Mouse (Mus musculus) heart, embryonic 16.5 days (tissue): Measurements from ENCODE around the gene Igfbp5. TPM values are rescaled to one million over a fixed set of nuclear protein-coding genes. Genes with fewer than 3 reads are reported as not detected.

Experiments
- ATAC-seq: fragments of 200-750 bp; cut with Nextera tagmentation; replicated peaks from 2 replicates; pipeline ENCODE4 v1.8.0; 2017; ENCODE audit warnings: moderate number of reproducible peaks; ENCODE audit not compliant: insufficient read depth, low FRiP score; ENCODE audit errors: extremely low read depth
- H3K27ac ChIP-seq: fragments of 300-500 bp; sonication (generic); 2 replicates; pipeline ENCODE4 v1.5.1; 2014; ENCODE audit warnings: mild to moderate bottlenecking, low read length, control low read depth, moderate library complexity
- H3K27me3 ChIP-seq: fragments of 300-500 bp; sonication (generic); 2 replicates; pipeline ENCODE4 v1.6.1; 2014; ENCODE audit warnings: low read length, mixed read lengths; ENCODE audit not compliant: control insufficient read depth, insufficient read depth
- H3K36me3 ChIP-seq: fragments of 300-500 bp; sonication (generic); 2 replicates; pipeline ENCODE4 v1.6.1; 2014; ENCODE audit not compliant: control insufficient read depth, insufficient read depth
- H3K4me1 ChIP-seq: fragments of 300-500 bp; sonication (generic); 2 replicates; pipeline ENCODE4 v1.6.1; 2014; ENCODE audit warnings: low read length, mixed read lengths; ENCODE audit not compliant: control insufficient read depth, insufficient read depth
- H3K4me2 ChIP-seq: fragments of 300-500 bp; sonication (generic); 2 replicates; pipeline ENCODE4 v1.6.1; 2014; ENCODE audit warnings: low read depth, mild to moderate bottlenecking, control low read depth, low read length
- H3K4me3 ChIP-seq: fragments of 300-500 bp; sonication (generic); 2 replicates; pipeline ENCODE4 v1.5.1; 2014; ENCODE audit warnings: mild to moderate bottlenecking, control low read depth, low read length
- H3K9ac ChIP-seq: fragments of 300-500 bp; sonication (generic); 2 replicates; pipeline ENCODE4 v1.6.1; 2014; ENCODE audit warnings: low read length, control low read depth
- H3K9me3 ChIP-seq: fragments of 300-500 bp; sonication (generic); replicated peaks from 2 replicates; pipeline ENCODE4 v1.6.1; 2016; ENCODE audit warnings: low read length; ENCODE audit not compliant: control insufficient read depth
- WGBS: fragments of 180-500 bp; shearing (Covaris S2); extraction: QIAGEN DNeasy Blood & Tissue Kit; methylation state at CpG from one replicate; pipeline ENCODE4 v1.1.7; 2014; 5-methylcytosine and 5-hydroxymethylcytosine counted together
- polyA plus RNA-seq: library from polyadenylated mRNA; unstranded; fragments of >200 nt; fragmentation: Nextera tagmentation; extraction: Ambion mirVana; gene quantifications from 2 replicates; pipeline ENCODE4 v1.2.1, GENCODE M21; 2015

The Igfbp5 gene
- polyA plus RNA-seq, 1 experiment from 2014 or later: 65.1 TPM

- H3K36me3 ChIP-seq: no peaks in the 10 kb centered on the region
- ATAC-seq: no peak
- H3K4me1 ChIP-seq: peaks cover 29% of the 10 kb centered on the region
- no peaks in the 10 kb centered on the region for H3K9me3 ChIP-seq
- peak overlapping the region; percentile 72 for H3K27ac ChIP-seq
- WGBS: 0% methylated on average over 6 of the region's 6 CpGs
- peak overlapping the region; percentile 74 for H3K4me3 ChIP-seq
- H3K27me3 ChIP-seq: peaks cover 3% of the 10 kb centered on the region; the same call in 1 of the 2 replicates
- H3K4me2 ChIP-seq: peak overlapping the region; percentile 88
- H3K9ac ChIP-seq: peak overlapping the region; percentile 38
Observed at GRCm38 (mm10) chr1:72871337-72871696, 3.4 kb downstream of the Igfbp5 start.

DNA sequence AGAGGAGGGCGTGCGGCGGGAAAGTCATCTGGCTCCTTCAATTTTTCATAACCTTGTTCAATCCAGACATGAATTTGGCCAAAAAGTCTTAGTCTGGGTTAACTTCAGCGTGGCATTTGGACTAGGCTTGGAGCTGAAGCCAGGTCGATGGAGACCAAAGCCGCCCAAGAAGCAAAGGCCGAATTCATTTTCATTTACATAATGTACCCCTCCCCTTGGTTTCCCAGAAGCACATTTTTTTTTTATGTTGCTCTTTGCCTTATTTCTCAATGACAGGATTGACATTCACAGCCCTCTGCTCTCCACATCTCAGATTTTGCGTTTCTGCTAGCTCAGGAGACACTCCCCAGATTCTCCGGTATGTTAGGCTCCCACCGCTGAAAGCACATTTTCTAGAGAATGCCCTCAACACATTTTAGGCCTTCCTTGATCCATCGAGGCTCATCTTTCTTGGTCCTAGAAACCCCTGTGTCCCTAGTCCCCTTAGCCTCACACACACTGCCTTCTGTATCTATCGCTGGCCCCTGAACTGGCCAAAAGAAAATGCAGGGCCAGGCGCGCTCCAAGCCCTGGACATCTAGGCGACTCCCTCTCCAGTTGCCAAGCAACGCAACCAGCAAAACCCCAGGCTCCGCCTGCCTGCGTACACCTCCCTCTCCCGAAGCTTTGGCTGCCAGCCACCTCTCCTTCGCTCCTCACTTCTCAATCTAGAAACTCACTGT, 3.9 kb downstream of the Igfbp5 start:
- no peaks in the 10 kb centered on the region for H3K9me3 ChIP-seq
- peak overlapping the region; percentile 52 for H3K9ac ChIP-seq
- peak overlapping the region; percentile 59 for H3K27ac ChIP-seq
- H3K4me1 ChIP-seq: peaks cover 29% of the 10 kb centered on the region
- peak overlapping the region; percentile 88 for H3K4me2 ChIP-seq
- H3K27me3 ChIP-seq: peaks cover 3% of the 10 kb centered on the region; the same call in 1 of the 2 replicates
- H3K4me3 ChIP-seq: peak overlapping the region; percentile 74
- no peaks in the 10 kb centered on the region for H3K36me3 ChIP-seq
- under 1% methylated on average over 20 of the region's 20 CpGs for WGBS
- ATAC-seq: peak; percentile 56

DNA sequence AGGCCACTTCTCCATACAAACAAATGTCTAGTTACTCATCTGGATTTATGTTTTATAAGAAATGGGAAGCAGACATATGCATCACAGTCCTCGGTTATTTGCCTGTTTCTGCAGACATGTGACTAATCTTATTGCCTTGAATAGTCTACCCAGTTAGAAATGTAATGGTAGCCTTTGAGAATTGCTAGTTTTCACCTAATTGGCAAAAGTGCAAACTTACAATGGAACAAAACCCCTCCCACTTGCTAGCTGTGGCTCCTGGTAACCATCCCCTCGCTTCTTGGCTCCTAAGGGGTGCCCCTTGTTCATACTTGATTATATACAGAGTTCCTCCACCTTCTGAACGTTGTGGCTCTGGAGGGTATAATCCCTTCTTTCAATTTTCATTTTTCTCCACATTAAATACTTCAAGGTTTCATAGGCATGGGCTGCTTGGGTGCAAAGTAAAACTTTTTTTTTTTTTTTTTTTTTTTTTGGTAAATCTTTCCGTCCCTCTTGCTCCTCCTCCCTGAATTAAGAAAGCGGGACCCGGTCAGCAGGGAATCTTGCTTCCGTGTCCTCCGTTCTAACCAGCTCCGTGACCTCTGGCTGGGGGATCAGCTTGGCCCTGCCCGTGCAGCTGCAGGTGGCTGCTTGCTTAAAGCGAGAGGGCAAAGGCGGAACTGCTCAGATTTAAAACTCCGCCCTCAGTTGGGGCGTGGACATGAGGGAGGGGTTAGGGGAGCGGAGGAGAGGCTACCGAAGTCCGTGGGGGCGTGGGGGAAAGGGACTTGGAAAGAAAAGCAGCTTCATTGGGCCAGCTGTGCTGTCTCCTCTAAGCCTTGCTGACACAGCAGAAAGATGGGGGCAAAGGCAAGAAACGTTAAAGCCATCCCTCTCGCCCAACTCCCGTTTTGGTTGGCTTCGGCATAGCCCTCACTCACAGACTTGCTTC, 4.7 kb downstream of the Igfbp5 start:
- H3K4me3 ChIP-seq: peak overlapping the region; percentile 74
- H3K9ac ChIP-seq: peak overlapping the region; percentile 52
- H3K9me3 ChIP-seq: no peaks in the 10 kb centered on the region
- peak overlapping the region; percentile 59 for H3K27ac ChIP-seq
- peak; percentile 33 for ATAC-seq
- peaks cover 3% of the 10 kb centered on the region; the same call in 1 of the 2 replicates for H3K27me3 ChIP-seq
- WGBS: 8% methylated on average over 22 of the region's 22 CpGs
- peaks cover 25% of the 10 kb centered on the region for H3K4me1 ChIP-seq
- no peaks in the 10 kb centered on the region for H3K36me3 ChIP-seq
- H3K4me2 ChIP-seq: peak overlapping the region; percentile 88

DNA sequence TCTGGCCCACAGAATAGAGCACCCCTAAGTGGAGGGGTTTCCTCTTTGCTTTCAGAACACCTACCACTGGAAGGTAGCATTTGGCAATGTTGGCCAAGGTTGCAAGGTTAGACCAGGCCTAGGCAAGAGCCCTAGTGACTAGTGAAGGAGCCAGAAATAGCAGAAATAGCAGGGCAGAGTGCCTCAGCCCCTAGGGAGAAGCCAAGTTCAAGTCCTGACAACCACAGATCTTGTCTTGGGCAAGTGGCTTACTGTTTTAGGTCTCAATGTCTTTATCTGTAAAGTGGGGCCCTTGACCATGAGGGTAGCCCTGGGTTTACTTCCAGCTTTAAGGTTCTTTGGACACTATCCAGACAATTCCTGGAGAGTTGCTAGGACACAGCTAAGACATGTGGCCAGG, 5.4 kb downstream of the Igfbp5 start:
- H3K9me3 ChIP-seq: no peaks in the 10 kb centered on the region
- H3K4me3 ChIP-seq: no peak overlapping the region
- no peak for ATAC-seq
- peaks cover 25% of the 10 kb centered on the region for H3K4me1 ChIP-seq
- H3K27ac ChIP-seq: no peak overlapping the region
- H3K9ac ChIP-seq: no peak overlapping the region
- no peak overlapping the region for H3K4me2 ChIP-seq
- no peaks in the 10 kb centered on the region for H3K36me3 ChIP-seq
- H3K27me3 ChIP-seq: peaks cover 3% of the 10 kb centered on the region; the same call in 1 of the 2 replicates

GRCm38 (mm10) chr1:72868429-72869215, 6.1 kb downstream of the Igfbp5 start:
- H3K4me2 ChIP-seq: no peak overlapping the region
- H3K9me3 ChIP-seq: no peaks in the 10 kb centered on the region
- 76% methylated on average over 10 of the region's 10 CpGs for WGBS
- no peak overlapping the region for H3K4me3 ChIP-seq
- ATAC-seq: no peak
- H3K36me3 ChIP-seq: no peaks in the 10 kb centered on the region
- H3K27ac ChIP-seq: no peak overlapping the region
- H3K4me1 ChIP-seq: peaks cover 25% of the 10 kb centered on the region
- no peak overlapping the region for H3K9ac ChIP-seq
- peaks cover 3% of the 10 kb centered on the region; the same call in 1 of the 2 replicates for H3K27me3 ChIP-seq

GRCm38 (mm10) chr1:72867346-72867745, 7.3 kb downstream of the Igfbp5 start:
- ATAC-seq: no peak
- no peaks in the 10 kb centered on the region for H3K9me3 ChIP-seq
- H3K27me3 ChIP-seq: no peaks in the 10 kb centered on the region
- H3K4me1 ChIP-seq: peaks cover 22% of the 10 kb centered on the region
- H3K9ac ChIP-seq: 0 out of 2 replicates have a peak overlapping the region, but pooled peaks have one; percentile 3
- no peak overlapping the region for H3K27ac ChIP-seq
- H3K4me2 ChIP-seq: no peak overlapping the region
- no peak overlapping the region for H3K4me3 ChIP-seq
- 8% methylated on average over 1 of the region's 1 CpGs for WGBS
- peaks cover 4% of the 10 kb centered on the region; the same call in 1 of the 2 replicates for H3K36me3 ChIP-seq

DNA sequence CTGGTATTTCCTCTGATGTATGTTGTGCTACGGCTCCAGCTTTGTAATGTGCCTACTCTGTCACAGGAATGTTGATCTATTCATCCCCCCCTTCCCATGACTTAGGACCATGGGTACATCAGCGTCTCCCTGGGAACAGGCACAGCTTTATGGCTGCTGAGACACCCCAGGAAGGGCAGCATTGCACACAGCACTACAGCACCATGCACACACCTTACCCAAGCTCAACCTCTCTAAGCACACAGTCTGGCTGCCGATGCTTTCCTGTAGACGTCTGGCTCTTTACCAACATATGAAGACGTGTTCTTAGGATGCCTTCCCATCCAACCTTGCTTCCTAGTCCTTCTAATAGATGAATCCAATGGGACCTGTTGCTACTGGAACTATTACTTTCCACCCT, 8.3 kb downstream of the Igfbp5 start:
- no peak for ATAC-seq
- Histone ChIP-seq H3K4me2 (no peak overlapping the region), H3K36me3 (peaks cover 7% of the 10 kb centered on the region; the same call in 1 of the 2 replicates), H3K9me3 (no peaks in the 10 kb centered on the region), H3K27ac (no peak overlapping the region), H3K27me3 (no peaks in the 10 kb centered on the region), H3K4me3 (no peak overlapping the region), H3K9ac (no peak overlapping the region), H3K4me1 (peaks cover 17% of the 10 kb centered on the region)
- WGBS: 59% methylated on average over 5 of the region's 5 CpGs

- WGBS: 24% methylated on average over 6 of the region's 6 CpGs
- no peak overlapping the region for H3K27ac ChIP-seq
- no peaks in the 10 kb centered on the region for H3K27me3 ChIP-seq
- H3K4me2 ChIP-seq: no peak overlapping the region
- H3K36me3 ChIP-seq: peaks cover 7% of the 10 kb centered on the region; the same call in 1 of the 2 replicates
- no peak overlapping the region for H3K4me3 ChIP-seq
- no peaks in the 10 kb centered on the region for H3K9me3 ChIP-seq
- H3K4me1 ChIP-seq: peaks cover 16% of the 10 kb centered on the region
- no peak overlapping the region for H3K9ac ChIP-seq
- no peak for ATAC-seq
Observed at GRCm38 (mm10) chr1:72865900-72866299, 8.8 kb downstream of the Igfbp5 start.
